Mouse (Mus musculus) limb, embryonic 12.5 days (tissue): ENCODE data around the gene Slc41a1. TPM values are rescaled to one million over a fixed set of nuclear protein-coding genes. Genes with fewer than 3 reads are reported as not detected.
"Not testable (repeated sequence)": the region's sequence is repeated elsewhere in the genome, so short reads cannot be mapped to it uniquely, and the experiment has no call there.

Experiments
- ATAC-seq: fragments of 200-750 bp; cut with Nextera tagmentation; 2 replicates; pipeline ENCODE4 v1.8.0; 2017; ENCODE audit warnings: low read depth, moderate TSS enrichment; ENCODE audit not compliant: insufficient number of reproducible peaks, insufficient read depth, low FRiP score, low TSS enrichment
- H3K27ac ChIP-seq: fragments of 300-500 bp; sonication (generic); 2 replicates; pipeline ENCODE4 v1.5.1; 2016; ENCODE audit warnings: mild to moderate bottlenecking, moderate library complexity
- H3K27me3 ChIP-seq: fragments of 300-500 bp; sonication (generic); 2 replicates; pipeline ENCODE4 v1.6.1; 2016; ENCODE audit warnings: mild to moderate bottlenecking, moderate library complexity
- H3K36me3 ChIP-seq: fragments of 300-500 bp; sonication (generic); 2 replicates; pipeline ENCODE4 v1.6.1; 2016; ENCODE audit warnings: mild to moderate bottlenecking, moderate library complexity
- H3K4me1 ChIP-seq: fragments of 300-500 bp; sonication (generic); replicated peaks from 2 replicates; pipeline ENCODE4 v1.6.1; 2016
- H3K4me2 ChIP-seq: fragments of 300-500 bp; sonication (generic); 2 replicates; pipeline ENCODE4 v1.6.1; 2016; ENCODE audit warnings: mild to moderate bottlenecking, moderate library complexity
- H3K4me3 ChIP-seq: fragments of 300-500 bp; sonication (generic); replicated peaks from 2 replicates; pipeline ENCODE4 v1.5.1; 2016; ENCODE audit warnings: mild to moderate bottlenecking
- H3K9ac ChIP-seq: fragments of 300-500 bp; sonication (generic); replicated peaks from 2 replicates; pipeline ENCODE4 v1.6.1; 2016; ENCODE audit warnings: mild to moderate bottlenecking, moderate library complexity
- H3K9me3 ChIP-seq: fragments of 300-500 bp; sonication (generic); 2 replicates; pipeline ENCODE4 v1.6.1; 2016; ENCODE audit warnings: mild to moderate bottlenecking, moderate library complexity
- WGBS: fragments of 180-500 bp; shearing (Covaris S2); methylation state at CpG from one replicate; pipeline ENCODE4 v1.1.7; 2016; 5-methylcytosine and 5-hydroxymethylcytosine counted together
- polyA plus RNA-seq: library from polyadenylated mRNA; unstranded; fragments of >200 nt; fragmentation: Nextera tagmentation; extraction: Ambion mirVana; gene quantifications from 2 replicates; pipeline ENCODE4 v1.2.1, GENCODE M21; 2016

Gene Slc41a1
- polyA plus RNA-seq, 1 experiment from 2014 or later = 13.7 TPM

- 65% methylated on average over 9 of the region's 9 CpGs for WGBS
Observed at GRCm38 (mm10) chr1:131812006-131812405, 15.3 kb upstream of the Slc41a1 start.

GRCm38 (mm10) chr1:131812631-131813295, 14.5 kb upstream of the Slc41a1 start:
- H3K27me3 ChIP-seq = no peaks in the 10 kb centered on the region
- no peak overlapping the region for H3K4me2 ChIP-seq
- ATAC-seq = no peak
- no peaks in the 10 kb centered on the region; the same call in 1 of the 2 replicates for H3K9me3 ChIP-seq
- no peaks in the 10 kb centered on the region for H3K36me3 ChIP-seq
- H3K4me1 ChIP-seq = no peaks in the 10 kb centered on the region
- no peak overlapping the region for H3K27ac ChIP-seq
- no peak overlapping the region for H3K9ac ChIP-seq
- WGBS = 90% methylated on average over 9 of the region's 9 CpGs
- no peak overlapping the region for H3K4me3 ChIP-seq

More at GRCm38 (mm10) chr1:131812006-131812405, 15.3 kb upstream of the Slc41a1 start:
- no peak overlapping the region for H3K4me3 ChIP-seq
- no peak overlapping the region for H3K9ac ChIP-seq
- H3K4me1 ChIP-seq = no peaks in the 10 kb centered on the region
- H3K4me2 ChIP-seq = no peak overlapping the region
- H3K27me3 ChIP-seq = no peaks in the 10 kb centered on the region
- no peaks in the 10 kb centered on the region for H3K36me3 ChIP-seq
- no peak for ATAC-seq
- H3K27ac ChIP-seq = no peak overlapping the region
- H3K9me3 ChIP-seq = no peaks in the 10 kb centered on the region; the same call in 1 of the 2 replicates

GRCm38 (mm10) chr1:131813731-131814130, 13.6 kb upstream of the Slc41a1 start:
- Histone ChIP-seq H3K9me3 (no peaks in the 10 kb centered on the region; the same call in 1 of the 2 replicates), H3K4me3 (no peak overlapping the region), H3K27ac (no peak overlapping the region), H3K4me2 (no peak overlapping the region), H3K27me3 (no peaks in the 10 kb centered on the region), H3K4me1 (no peaks in the 10 kb centered on the region), H3K36me3 (no peaks in the 10 kb centered on the region), H3K9ac (no peak overlapping the region)
- WGBS = 93% methylated on average over 4 of the region's 4 CpGs
- ATAC-seq = no peak

- Histone ChIP-seq H3K27me3 (no peaks in the 10 kb centered on the region), H3K9ac (no peak overlapping the region), H3K4me2 (no peak overlapping the region), H3K36me3 (no peaks in the 10 kb centered on the region), H3K27ac (no peak overlapping the region), H3K4me3 (no peak overlapping the region), H3K4me1 (no peaks in the 10 kb centered on the region), H3K9me3 (peaks cover 2% of the 10 kb centered on the region; the same call in 1 of the 2 replicates)
- WGBS = 91% methylated on average over 3 of the region's 3 CpGs
- no peak for ATAC-seq
Observed at GRCm38 (mm10) chr1:131814191-131814590, 13.1 kb upstream of the Slc41a1 start.

GRCm38 (mm10) chr1:131816886-131817285, 10.4 kb upstream of the Slc41a1 start:
- Histone ChIP-seq H3K4me1 (no peaks in the 10 kb centered on the region), H3K9me3 (peaks cover 7% of the 10 kb centered on the region; the same call in 1 of the 2 replicates), H3K4me2 (no peak overlapping the region), H3K27me3 (no peaks in the 10 kb centered on the region), H3K36me3 (no peaks in the 10 kb centered on the region), H3K4me3 (no peak overlapping the region), H3K27ac (no peak overlapping the region), H3K9ac (no peak overlapping the region)
- 82% methylated on average over 6 of the region's 6 CpGs for WGBS
- ATAC-seq = no peak

GRCm38 (mm10) chr1:131820353-131820752, 6.9 kb upstream of the Slc41a1 start:
- ATAC-seq, H3K4me3 ChIP-seq, H3K36me3 ChIP-seq, H3K9ac ChIP-seq, H3K27me3 ChIP-seq, H3K4me1 ChIP-seq, H3K4me2 ChIP-seq, H3K9me3 ChIP-seq: not testable (repeated sequence)
- H3K27ac ChIP-seq = peak overlapping the region; percentile 26; the same call in 1 of the 2 replicates
- WGBS = 72% methylated on average over 9 of the region's 9 CpGs

- no peaks in the 10 kb centered on the region for H3K36me3 ChIP-seq
- WGBS = 77% methylated on average over 10 of the region's 10 CpGs
- H3K9me3 ChIP-seq = peaks cover 7% of the 10 kb centered on the region; the same call in 1 of the 2 replicates
- H3K4me1 ChIP-seq = 0 out of 2 replicates have a peak, but pooled peaks cover 3% of the 10 kb centered on the region
- no peak overlapping the region for H3K4me3 ChIP-seq
- H3K27ac ChIP-seq = peak overlapping the region; percentile 26; the same call in 1 of the 2 replicates
- ATAC-seq = no peak
- no peak overlapping the region for H3K9ac ChIP-seq
- no peak overlapping the region for H3K4me2 ChIP-seq
- H3K27me3 ChIP-seq = no peaks in the 10 kb centered on the region
Observed at GRCm38 (mm10) chr1:131820887-131821328, 6.4 kb upstream of the Slc41a1 start.

- no peak for ATAC-seq
Observed at GRCm38 (mm10) chr1:131822292-131822691, 5.0 kb upstream of the Slc41a1 start.

GRCm38 (mm10) chr1:131822856-131823492, 4.3 kb upstream of the Slc41a1 start:
- WGBS = 85% methylated on average over 1 of the region's 1 CpGs
- H3K4me3 ChIP-seq = no peak overlapping the region
- H3K4me1 ChIP-seq = peaks cover 9% of the 10 kb centered on the region; the same call in 1 of the 2 replicates
- no peak overlapping the region for H3K27ac ChIP-seq
- no peaks in the 10 kb centered on the region for H3K27me3 ChIP-seq
- no peak overlapping the region for H3K4me2 ChIP-seq
- H3K36me3 ChIP-seq = no peaks in the 10 kb centered on the region
- ATAC-seq = no peak
- peaks cover 7% of the 10 kb centered on the region; the same call in 1 of the 2 replicates for H3K9me3 ChIP-seq
- H3K9ac ChIP-seq = no peak overlapping the region

More at GRCm38 (mm10) chr1:131822292-131822691, 5.0 kb upstream of the Slc41a1 start:
- no peaks in the 10 kb centered on the region for H3K27me3 ChIP-seq
- no peak overlapping the region for H3K4me2 ChIP-seq
- WGBS = 76% methylated on average over 8 of the region's 8 CpGs
- no peaks in the 10 kb centered on the region for H3K36me3 ChIP-seq
- H3K27ac ChIP-seq = no peak overlapping the region
- no peak overlapping the region for H3K4me3 ChIP-seq
- peaks cover 8% of the 10 kb centered on the region; the same call in 1 of the 2 replicates for H3K4me1 ChIP-seq
- peaks cover 7% of the 10 kb centered on the region; the same call in 1 of the 2 replicates for H3K9me3 ChIP-seq
- no peak overlapping the region for H3K9ac ChIP-seq

- Histone ChIP-seq H3K9me3 (peaks cover 7% of the 10 kb centered on the region; the same call in 1 of the 2 replicates), H3K4me3 (no peak overlapping the region), H3K4me1 (peaks cover 9% of the 10 kb centered on the region; the same call in 1 of the 2 replicates), H3K9ac (no peak overlapping the region), H3K27me3 (no peaks in the 10 kb centered on the region), H3K36me3 (no peaks in the 10 kb centered on the region), H3K4me2 (no peak overlapping the region), H3K27ac (no peak overlapping the region)
- 34% methylated on average over 5 of the region's 5 CpGs for WGBS
- ATAC-seq = no peak
Observed at GRCm38 (mm10) chr1:131823563-131823962, 3.7 kb upstream of the Slc41a1 start.

- Histone ChIP-seq H3K4me2 (no peak overlapping the region), H3K36me3 (no peaks in the 10 kb centered on the region), H3K4me1 (peaks cover 17% of the 10 kb centered on the region), H3K27me3 (no peaks in the 10 kb centered on the region), H3K9ac (no peak overlapping the region), H3K4me3 (no peak overlapping the region), H3K27ac (no peak overlapping the region), H3K9me3 (0 out of 2 replicates have a peak, but pooled peaks cover under 1% of the 10 kb centered on the region)
- 76% methylated on average over 11 of the region's 11 CpGs for WGBS
- ATAC-seq = no peak
Observed at GRCm38 (mm10) chr1:131824528-131825181, 2.6 kb upstream of the Slc41a1 start.
